Mouse (Mus musculus) spleen, embryonic (tissue): Measurements from ENCODE around the gene Fa2h.
"Not testable (repeated sequence)": the region's sequence is repeated elsewhere in the genome, so short reads cannot be mapped to it uniquely, and the experiment has no call there.

Experiments used
- CTCF ChIA-PET: fragments of 350-600 bp; sonication (Branson Sonifier 250); formaldehyde crosslinking; loops from one replicate; lab custom pipeline; 2022; lab: Charles Lee

Gene Fa2h

GRCm38 (mm10) chr8:111359936-111360335 lies 33.7 kb downstream of the Fa2h start:
- CTCF ChIA-PET, result no interaction called here

- CTCF ChIA-PET, result no interaction called here
Measured at GRCm38 (mm10) chr8:111358905-111359304, 34.7 kb downstream of the Fa2h start.

GRCm38 (mm10) chr8:111357433-111357832 lies 36.2 kb downstream of the Fa2h start:
- CTCF ChIA-PET, result no interaction called here

GRCm38 (mm10) chr8:111353497-111353896 lies 40.1 kb downstream of the Fa2h start:
- CTCF ChIA-PET, result no interaction called here

GRCm38 (mm10) chr8:111352289-111352688 lies 41.3 kb downstream of the Fa2h start:
- CTCF ChIA-PET, result no interaction called here

GRCm38 (mm10) chr8:111350577-111350976 lies 43.0 kb downstream of the Fa2h start:
- CTCF ChIA-PET, result no interaction called here

- CTCF ChIA-PET, result interaction anchor here (1.1 to 2.1 kb wide), 2 partner anchors 19 to 96 kb away, joined by 3 to 11 read pairs; no protein-coding TSS in a partner anchor
Measured at GRCm38 (mm10) chr8:111343225-111343624, 50.4 kb downstream of the Fa2h start.

- CTCF ChIA-PET, result no interaction called here
Measured at GRCm38 (mm10) chr8:111340186-111340585, 53.4 kb downstream of the Fa2h start.

DNA sequence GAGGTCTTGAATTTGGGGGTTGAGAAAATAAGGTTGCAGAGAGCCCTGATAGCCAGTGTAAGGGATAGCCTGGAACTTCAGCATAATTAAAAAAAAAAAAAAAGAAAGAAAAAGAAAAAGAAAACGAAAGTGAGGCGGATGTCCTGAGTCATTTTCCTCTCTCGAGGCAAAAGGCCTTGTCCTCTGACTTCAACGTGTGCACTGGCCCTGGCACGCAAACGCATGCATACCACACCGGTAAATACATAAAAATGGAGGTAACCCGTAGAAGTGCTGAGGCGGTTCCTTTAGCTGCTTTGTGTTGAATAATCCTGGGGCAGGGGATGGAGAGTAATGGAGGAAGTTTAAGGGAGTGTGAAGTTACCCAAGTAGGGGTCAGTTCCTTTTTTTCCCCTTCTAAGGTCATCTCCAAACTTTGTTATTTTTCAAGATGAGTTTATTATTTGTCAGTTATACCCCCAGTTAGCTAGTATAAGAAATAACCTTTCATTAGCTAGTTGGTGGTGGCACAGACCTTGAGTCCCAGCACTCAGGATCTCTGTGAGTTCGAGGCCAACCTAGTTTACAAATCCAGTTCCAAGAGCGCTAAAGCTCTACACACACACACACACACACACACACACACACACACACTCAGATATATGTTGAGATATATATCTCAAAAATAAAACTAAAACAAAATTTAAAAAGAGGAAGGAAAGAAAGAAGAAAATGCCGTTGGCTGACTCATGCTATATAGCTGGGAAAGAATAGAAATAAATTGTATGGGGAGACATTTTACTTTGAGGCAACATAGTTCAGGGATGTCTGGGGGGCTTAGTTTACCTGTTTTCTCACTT lies 55.0 kb downstream of the Fa2h start:
- CTCF ChIA-PET, result interaction anchor here (0.7 to 0.8 kb wide), 3 partner anchors 93 to 664 kb away, joined by 3 to 5 read pairs (median 4); no protein-coding TSS in a partner anchor

DNA sequence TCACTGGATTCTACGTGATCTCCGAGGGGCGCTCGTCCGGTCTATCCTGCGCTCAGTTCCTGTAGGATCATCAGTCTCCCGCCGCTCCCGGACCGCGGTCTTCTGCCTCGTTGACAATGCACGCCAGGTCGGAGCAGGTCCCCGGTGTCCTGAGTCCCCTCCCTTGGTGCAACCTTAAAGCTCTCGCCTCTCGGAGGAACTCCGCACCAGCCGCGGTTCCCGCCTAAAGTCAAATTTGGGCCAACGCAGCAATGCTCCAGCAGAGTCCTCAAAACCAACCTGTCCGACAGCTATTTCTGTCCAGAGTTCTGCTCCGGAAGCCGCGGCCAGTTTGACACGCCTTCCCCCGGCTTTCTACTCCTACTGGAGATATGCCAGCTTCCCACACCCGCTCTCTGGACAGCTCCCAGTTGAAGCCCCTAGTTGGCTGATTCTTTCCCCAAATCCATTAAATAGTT lies 55.7 kb downstream of the Fa2h start, which contains the start of gene Mlkl:
TSS of gene Mlkl (minus strand) at position 288 of the 458 bp plus-strand sequence.
- CTCF ChIA-PET, result no interaction called here

DNA sequence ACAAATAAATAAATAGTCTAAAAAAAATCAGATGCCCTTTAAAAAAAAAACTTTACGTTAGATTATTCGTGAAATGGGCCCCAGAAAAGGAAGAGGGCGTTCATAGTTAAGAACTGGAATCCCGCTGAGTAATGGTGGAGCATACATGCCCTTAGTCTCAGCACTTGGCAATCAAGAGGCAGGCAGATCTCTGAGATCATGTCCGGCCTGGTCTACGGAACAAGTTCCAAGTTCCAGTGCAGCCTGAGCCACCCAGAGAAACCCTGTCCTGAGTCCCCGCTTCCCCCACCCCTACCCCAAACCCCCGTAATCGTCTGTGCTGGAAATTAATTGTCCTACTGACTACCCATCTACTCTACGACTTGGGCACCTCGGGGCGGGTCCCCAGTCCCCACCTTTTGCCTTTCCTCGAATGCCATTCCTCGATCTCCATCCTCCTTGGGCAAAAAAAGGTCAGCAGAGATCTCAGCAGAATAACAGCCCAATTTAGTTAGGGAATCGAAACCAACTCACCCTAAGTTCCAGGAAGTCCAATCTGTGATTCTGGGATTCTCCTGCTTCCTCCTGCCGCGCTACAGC lies 56.2 kb downstream of the Fa2h start:
- CTCF ChIA-PET, result no interaction called here

- CTCF ChIA-PET, result no interaction called here
Measured at GRCm38 (mm10) chr8:111336692-111337091, 56.9 kb downstream of the Fa2h start.

DNA sequence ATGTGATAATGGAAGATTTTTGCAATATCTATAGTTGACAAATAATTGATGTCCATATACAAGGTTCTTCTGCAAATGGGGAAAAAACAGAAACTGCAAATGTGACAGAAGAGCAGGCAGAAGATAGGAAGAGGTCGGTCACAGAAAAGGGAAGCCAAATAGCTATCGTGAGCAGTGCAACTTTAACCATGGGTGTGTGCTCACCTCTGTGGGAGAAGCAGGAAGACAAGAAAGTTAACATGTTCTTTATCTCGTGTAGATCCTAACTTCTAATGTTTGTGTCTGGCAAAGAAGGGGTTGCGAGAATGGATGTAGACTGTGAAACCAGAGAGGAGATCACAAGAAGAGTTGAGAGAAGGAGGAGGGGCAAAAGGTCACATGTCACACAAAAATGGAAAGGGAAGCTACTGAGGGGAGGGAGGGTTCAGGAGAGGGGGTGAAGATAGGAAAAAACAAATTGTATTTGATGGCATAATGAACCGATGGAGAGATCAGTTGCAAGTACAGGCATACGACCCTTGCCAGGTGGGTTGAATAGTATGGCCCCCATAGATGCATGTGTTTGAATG lies 68.3 kb downstream of the Fa2h start:
- CTCF ChIA-PET, result no interaction called here

- CTCF ChIA-PET, result interaction anchor here (0.6 kb wide), 1 partner anchor 16 kb away, joined by 9 read pairs; no protein-coding TSS in a partner anchor
Measured at GRCm38 (mm10) chr8:111314729-111315128, 78.9 kb downstream of the Fa2h start.

DNA sequence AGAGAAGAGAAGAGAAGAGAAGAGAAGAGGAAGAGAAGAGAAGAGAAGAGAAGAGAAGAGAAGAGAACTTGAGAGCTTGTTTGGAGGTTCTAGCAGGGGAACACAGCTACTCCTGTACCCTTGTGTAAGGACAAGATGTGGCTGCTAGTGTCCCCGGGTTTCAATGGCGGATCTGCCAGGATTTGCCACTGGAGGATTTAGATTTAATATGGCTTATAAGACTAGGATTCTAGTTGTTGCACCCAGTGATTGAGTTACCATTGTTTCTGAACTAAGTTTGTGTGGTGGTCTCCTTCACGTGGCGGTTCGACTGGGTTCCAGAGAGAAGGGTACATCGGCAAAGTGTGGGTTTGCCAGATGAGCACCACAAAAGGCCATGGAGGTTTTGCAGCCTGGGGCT lies 79.7 kb downstream of the Fa2h start:
- CTCF ChIA-PET, result not testable (repeated sequence)

DNA sequence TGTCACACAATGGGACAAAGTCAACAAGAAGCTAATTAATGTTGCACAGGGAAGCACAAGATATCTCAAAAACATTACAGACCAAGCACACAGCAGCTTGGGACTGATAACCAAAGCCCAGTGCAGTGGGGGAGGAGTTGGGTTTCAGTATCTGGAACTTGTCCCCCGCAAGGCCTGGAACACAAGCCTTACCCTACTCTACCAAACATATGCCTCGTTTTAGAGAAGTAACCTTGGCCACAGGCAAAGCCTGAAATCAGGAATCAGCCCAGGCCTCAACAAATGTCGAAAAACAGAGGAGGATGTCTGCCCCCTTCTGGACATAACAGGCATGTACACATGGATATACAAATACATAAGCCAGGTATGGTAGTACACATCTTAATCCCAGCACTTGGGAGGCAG lies 80.9 kb downstream of the Fa2h start:
- CTCF ChIA-PET, result no interaction called here

DNA sequence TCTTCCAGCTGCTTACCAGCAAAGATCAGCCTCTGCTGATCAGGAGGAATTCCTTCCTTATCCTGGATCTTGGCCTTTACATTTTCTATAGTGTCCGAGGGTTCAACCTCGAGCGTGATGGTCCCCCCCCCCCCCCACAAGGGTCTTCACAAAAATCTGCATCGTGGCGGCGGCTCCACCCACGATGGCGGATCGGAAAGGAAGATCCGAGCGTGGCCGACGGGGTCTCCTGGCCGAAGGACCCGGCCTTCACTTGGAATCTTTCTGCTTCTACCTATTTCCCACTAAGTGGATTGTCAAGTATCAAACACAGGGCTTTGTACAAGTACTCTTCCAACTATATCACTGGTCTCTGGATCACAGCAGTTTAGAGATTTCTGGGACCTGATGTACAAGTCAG lies 83.6 kb downstream of the Fa2h start:
- CTCF ChIA-PET, result not testable (repeated sequence)

DNA sequence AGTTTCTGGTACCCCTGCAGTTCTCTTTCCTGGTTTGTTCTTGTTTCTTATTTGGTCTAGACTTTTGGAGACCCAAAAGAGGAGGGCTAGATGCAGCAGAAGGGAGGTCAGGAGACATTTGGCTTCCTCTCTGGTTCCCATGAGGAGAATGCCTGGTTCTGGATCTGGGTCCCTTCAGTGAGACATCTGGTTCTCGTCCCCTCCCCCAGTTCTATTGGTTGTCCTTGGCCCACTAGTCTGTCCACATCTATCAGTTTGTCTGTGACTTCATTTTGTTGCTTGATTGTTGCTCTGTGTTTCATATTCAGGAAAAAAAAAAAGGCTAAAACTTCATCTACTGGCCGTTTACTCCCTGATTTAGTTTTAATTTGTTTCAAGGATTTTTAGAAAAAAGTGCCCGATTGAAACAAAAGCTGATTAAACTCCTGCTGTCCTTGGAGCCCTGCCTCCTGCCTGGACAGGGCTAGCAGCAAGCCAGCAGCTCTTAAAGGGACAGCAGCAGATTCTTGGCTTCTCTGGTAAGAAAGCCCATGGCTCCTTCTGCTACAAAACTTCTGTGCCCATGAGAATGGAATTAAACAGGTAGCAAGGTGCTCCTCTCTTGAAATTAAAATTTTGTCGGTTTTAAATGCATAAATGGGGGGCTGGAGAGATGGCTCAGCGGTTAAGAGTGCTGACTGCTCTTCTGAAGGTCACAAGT lies 88.4 kb downstream of the Fa2h start:
- CTCF ChIA-PET, result no interaction called here

GRCm38 (mm10) chr8:111304359-111304758 lies 89.3 kb downstream of the Fa2h start:
- CTCF ChIA-PET, result interaction anchor here (0.6 kb wide), 1 partner anchor 114 kb away, joined by 4 read pairs; no protein-coding TSS in a partner anchor

GRCm38 (mm10) chr8:111303076-111303803 lies 90.4 kb downstream of the Fa2h start:
- CTCF ChIA-PET, result interaction anchor here (0.6 kb wide), 1 partner anchor 555 kb away, joined by 4 read pairs; no protein-coding TSS in a partner anchor
